Mouse (Mus musculus): Measurements from ENCODE around the gene F8a. TPM values are rescaled to one million over a fixed set of nuclear protein-coding genes. Genes with fewer than 3 reads are reported as not detected.

Gene F8a
- polyA plus RNA-seq, 1 experiment from 2014 or later: 11.1 TPM

Other genes starting within 250 kb of the F8a start
- gene Zfp185, start 241.0 kb upstream of the F8a start, polyA plus RNA-seq (2016; fragmentation: Nextera tagmentation; extraction: Ambion mirVana): 5.7 TPM in 2 replicates
- gene Pnma5, start 191.2 kb upstream of the F8a start, polyA plus RNA-seq (2016; fragmentation: Nextera tagmentation; extraction: Ambion mirVana): 0.08 TPM in 1 of 2 replicates, not detected in the other
- 0.09 TPM in 1 of 2 replicates, not detected in the other for gene Pnma3, start 163.5 kb upstream of the F8a start, polyA plus RNA-seq (2016; fragmentation: Nextera tagmentation; extraction: Ambion mirVana)
- 1.00 and 1.6 TPM in 2 replicates for gene Xlr4a, start 145.8 kb upstream of the F8a start, polyA plus RNA-seq (2016; fragmentation: Nextera tagmentation; extraction: Ambion mirVana)
- 1.9 and 2.2 TPM in 2 replicates for gene Xlr3a, start 131.2 kb upstream of the F8a start, polyA plus RNA-seq (2016; fragmentation: Nextera tagmentation; extraction: Ambion mirVana)
- gene Gm14685, start 111.2 kb upstream of the F8a start, polyA plus RNA-seq (2016; fragmentation: Nextera tagmentation; extraction: Ambion mirVana): not detected in 2 replicates
- gene Xlr5b, start 79.5 kb upstream of the F8a start, polyA plus RNA-seq (2016; fragmentation: Nextera tagmentation; extraction: Ambion mirVana): not detected in 2 replicates
- gene DXBay18, start 78.8 kb upstream of the F8a start, polyA plus RNA-seq (2016; fragmentation: Nextera tagmentation; extraction: Ambion mirVana): not detected in 2 replicates
- gene Spin2d, start 51.3 kb upstream of the F8a start, polyA plus RNA-seq (2016; fragmentation: Nextera tagmentation; extraction: Ambion mirVana): not detected in 2 replicates
- gene Xlr3b, start 36.1 kb upstream of the F8a start, polyA plus RNA-seq (2016; fragmentation: Nextera tagmentation; extraction: Ambion mirVana): 7.3 and 7.6 TPM in 2 replicates
- gene Xlr4b, start 14.0 kb upstream of the F8a start, polyA plus RNA-seq (2016; fragmentation: Nextera tagmentation; extraction: Ambion mirVana): 0.96 and 1.2 TPM in 2 replicates
- 0.36 TPM in 2 replicates for gene Xlr4c, start 14.8 kb downstream of the F8a start, polyA plus RNA-seq (2016; fragmentation: Nextera tagmentation; extraction: Ambion mirVana)
- not detected in 2 replicates for gene Xlr3c, start 37.1 kb downstream of the F8a start, polyA plus RNA-seq (2016; fragmentation: Nextera tagmentation; extraction: Ambion mirVana)
- gene Xlr5a, start 64.7 kb downstream of the F8a start, polyA plus RNA-seq (2016; fragmentation: Nextera tagmentation; extraction: Ambion mirVana): not detected in 2 replicates
- gene Xlr5c, start 64.7 kb downstream of the F8a start, polyA plus RNA-seq (2016; fragmentation: Nextera tagmentation; extraction: Ambion mirVana): not detected in 2 replicates
- not detected in 2 replicates for gene Gm45015, start 108.5 kb downstream of the F8a start, polyA plus RNA-seq (2016; fragmentation: Nextera tagmentation; extraction: Ambion mirVana)
- gene Zfp275, start 114.3 kb downstream of the F8a start, polyA plus RNA-seq (2016; fragmentation: Nextera tagmentation; extraction: Ambion mirVana): 14.3 and 17.5 TPM in 2 replicates
- not detected in 2 replicates for gene Gm18336, start 170.4 kb downstream of the F8a start, polyA plus RNA-seq (2016; fragmentation: Nextera tagmentation; extraction: Ambion mirVana)
- gene Zfp92, start 182.8 kb downstream of the F8a start, polyA plus RNA-seq (2016; fragmentation: Nextera tagmentation; extraction: Ambion mirVana): not detected in 2 replicates
- not detected in 2 replicates for gene Trex2, start 207.1 kb downstream of the F8a start, polyA plus RNA-seq (2016; fragmentation: Nextera tagmentation; extraction: Ambion mirVana)
- 61.4 and 63.0 TPM in 2 replicates for gene Haus7, start 230.8 kb downstream of the F8a start, polyA plus RNA-seq (2016; fragmentation: Nextera tagmentation; extraction: Ambion mirVana)

Data from heart, embryonic 12.5 days (tissue).